Mouse (Mus musculus): ENCODE measurements at regions not wholly inside any gene's neighbourhood (a gene's known extent, or its start where the extent isn't known, plus 50 kb on each side); places are given as distances from the start of the nearest gene placed in this dataset.

GRCm38 (mm10) chr5:116934585-116934984 lies 181.3 kb downstream of the Suds3 start:
- TF ChIP-seq CTCF (IDR thresholded peaks at IDR 0.05; ENCODE audit: low read depth, low read length) (no peak), POLR2AphosphoS5 (IDR thresholded peaks at IDR 0.05; ENCODE audit: insufficient replicate concordance, low read depth, low read length) (no peak)

Data from G1E (cell line).